Mouse (Mus musculus): ENCODE results near the gene Alg12. TPM values are rescaled to one million over a fixed set of nuclear protein-coding genes. Genes with fewer than 3 reads are reported as not detected.
"Not testable (repeated sequence)": the region's sequence is repeated elsewhere in the genome, so short reads cannot be mapped to it uniquely, and the experiment has no call there.

The Alg12 gene
- polyA plus RNA-seq, 1 experiment from 2014 or later: 14.2 TPM

DNA sequence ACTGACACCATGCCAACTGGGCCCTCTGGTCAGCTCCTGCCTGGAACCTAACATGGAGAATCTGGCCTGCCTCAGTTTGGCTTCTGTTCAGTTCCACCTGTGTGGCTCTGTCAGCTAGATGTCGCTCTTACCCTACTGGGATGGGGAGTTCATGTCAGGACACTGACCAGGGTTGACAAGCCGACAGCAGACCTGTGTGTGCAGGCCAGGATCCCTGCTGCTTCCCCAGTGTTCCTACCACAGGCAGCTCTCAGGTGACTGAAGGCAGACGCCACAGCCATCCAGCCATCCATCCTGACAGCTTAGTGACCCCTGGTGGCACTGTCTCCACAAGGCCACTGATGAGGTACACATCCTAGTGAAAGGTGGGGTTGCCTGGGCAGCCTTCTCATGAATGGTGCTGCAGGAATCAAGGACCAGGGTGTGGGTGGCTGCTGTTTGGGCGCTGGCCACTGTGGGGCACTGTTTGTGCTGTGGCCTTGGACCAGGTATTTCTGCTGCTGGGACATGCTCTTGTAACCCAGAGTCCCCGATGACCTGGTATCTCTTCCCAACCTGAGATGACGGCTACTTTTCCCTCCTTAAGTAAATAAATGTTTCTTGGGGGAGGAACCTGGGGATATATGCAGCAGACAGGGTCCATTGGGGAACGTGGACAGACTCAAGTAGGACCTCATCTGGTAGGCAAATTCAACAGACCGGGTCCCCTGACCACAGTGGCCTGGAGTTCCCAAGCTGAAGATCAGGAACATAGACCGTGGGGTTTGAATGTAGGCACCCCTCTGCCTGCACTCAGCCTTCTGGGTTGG, 9.1 kb upstream of the Alg12 start:
- 22% methylated on average over 9 of the region's 9 CpGs for WGBS
- ATAC-seq (ENCODE audit: insufficient number of reproducible peaks, low FRiP score, low TSS enrichment, low read depth): no peak; the same call in none of the 2 replicates
- H3K4me2 ChIP-seq (replicated peaks): no peak overlapping the region

DNA sequence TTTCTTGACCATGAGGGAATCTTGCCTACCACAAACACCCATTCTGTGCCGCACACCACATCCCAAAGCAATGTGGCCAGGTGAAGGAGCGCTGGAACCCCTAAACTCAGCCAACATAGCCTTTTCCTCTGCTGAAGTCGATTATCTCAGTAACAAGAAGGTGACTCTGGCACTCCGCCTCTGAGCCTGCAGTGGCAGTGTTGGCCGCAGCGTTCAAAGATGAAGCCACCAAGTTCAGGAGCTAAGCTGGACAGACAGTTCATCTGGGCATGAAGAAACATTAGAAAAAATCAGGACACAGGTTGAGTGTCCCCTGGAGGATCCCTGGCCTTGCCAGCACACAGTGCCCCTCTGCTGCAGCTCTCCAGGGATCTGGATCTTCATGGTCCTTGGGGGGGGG, 8.3 kb upstream of the Alg12 start:
- ATAC-seq (ENCODE audit: insufficient number of reproducible peaks, low FRiP score, low TSS enrichment, low read depth): no peak
- H3K36me3 ChIP-seq: peaks cover 43% of the 10 kb centered on the region
- H3K4me2 ChIP-seq (replicated peaks): no peak overlapping the region
- no peaks in the 10 kb centered on the region for H3K9me3 ChIP-seq (replicated peaks)
- no peak overlapping the region for H3K4me3 ChIP-seq (replicated peaks)
- H3K27me3 ChIP-seq: no peaks in the 10 kb centered on the region
- H3K9ac ChIP-seq: no peak overlapping the region
- H3K4me1 ChIP-seq: peaks cover 9% of the 10 kb centered on the region
- no peak overlapping the region for H3K27ac ChIP-seq (replicated peaks)
- 89% methylated on average over 6 of the region's 6 CpGs for WGBS

More for the DNA sequence above, 9.1 kb upstream of the Alg12 start:
- peaks cover 9% of the 10 kb centered on the region for H3K4me1 ChIP-seq
- H3K9me3 ChIP-seq (replicated peaks): no peaks in the 10 kb centered on the region
- H3K4me3 ChIP-seq (replicated peaks): no peak overlapping the region
- no peak overlapping the region for H3K27ac ChIP-seq (replicated peaks)
- H3K36me3 ChIP-seq: peaks cover 36% of the 10 kb centered on the region
- no peaks in the 10 kb centered on the region for H3K27me3 ChIP-seq
- no peak overlapping the region for H3K9ac ChIP-seq

DNA sequence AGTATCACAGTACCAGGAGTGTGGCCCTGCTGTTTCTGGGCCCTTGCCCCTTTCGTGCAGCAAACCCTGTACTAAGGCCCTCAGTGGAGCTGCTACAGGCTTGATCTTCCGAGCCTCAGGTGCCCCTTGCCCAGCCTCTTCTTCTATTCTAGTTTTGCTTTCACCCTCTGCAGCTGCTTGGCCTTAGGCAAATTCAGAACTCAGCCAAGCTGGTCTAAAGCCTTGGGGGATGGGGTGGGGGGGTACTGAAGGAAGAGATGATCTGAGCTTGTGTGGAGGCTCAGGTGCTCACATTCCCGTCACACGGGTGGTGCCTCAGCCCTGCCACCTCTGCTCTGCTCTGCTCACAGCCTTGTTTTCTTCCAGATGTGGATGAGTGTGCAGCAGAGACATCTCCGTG, 4.3 kb upstream of the Alg12 start:
- no peak for ATAC-seq (ENCODE audit: insufficient number of reproducible peaks, low FRiP score, low TSS enrichment, low read depth)
- no peak overlapping the region for H3K27ac ChIP-seq (replicated peaks)
- H3K4me3 ChIP-seq (replicated peaks): no peak overlapping the region
- H3K27me3 ChIP-seq: no peaks in the 10 kb centered on the region
- H3K9me3 ChIP-seq (replicated peaks): no peaks in the 10 kb centered on the region
- peaks cover 15% of the 10 kb centered on the region for H3K4me1 ChIP-seq
- WGBS: 88% methylated on average over 5 of the region's 5 CpGs
- no peak overlapping the region for H3K9ac ChIP-seq
- peaks cover 52% of the 10 kb centered on the region for H3K36me3 ChIP-seq
- H3K4me2 ChIP-seq (replicated peaks): no peak overlapping the region

DNA sequence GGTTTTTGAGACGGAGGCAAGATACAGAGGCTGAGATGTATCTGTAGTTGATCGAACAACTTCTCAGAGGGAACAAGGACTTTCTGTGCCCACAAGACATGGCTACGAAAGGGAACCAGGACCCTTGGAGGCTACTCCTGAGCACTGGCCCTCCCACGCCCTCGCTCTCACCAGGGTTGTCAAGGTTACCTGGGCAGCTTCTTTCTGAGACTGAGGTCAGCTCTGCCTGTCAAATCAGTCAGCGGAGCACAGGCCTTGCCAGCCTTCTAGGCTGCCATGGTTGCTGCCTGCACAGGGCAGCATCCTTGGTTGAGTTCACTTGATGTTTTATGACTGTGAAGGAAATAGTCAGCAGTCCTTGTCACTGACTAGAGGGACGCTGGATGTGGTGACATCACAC, 3.4 kb upstream of the Alg12 start:
- ATAC-seq (ENCODE audit: insufficient number of reproducible peaks, low FRiP score, low TSS enrichment, low read depth): no peak
- H3K27me3 ChIP-seq: no peaks in the 10 kb centered on the region
- H3K4me3 ChIP-seq (replicated peaks): no peak overlapping the region
- H3K36me3 ChIP-seq: peaks cover 52% of the 10 kb centered on the region
- no peak overlapping the region for H3K9ac ChIP-seq
- 93% methylated on average over 7 of the region's 7 CpGs for WGBS
- H3K27ac ChIP-seq (replicated peaks): no peak overlapping the region
- no peak overlapping the region for H3K4me2 ChIP-seq (replicated peaks)
- H3K4me1 ChIP-seq: peaks cover 16% of the 10 kb centered on the region
- H3K9me3 ChIP-seq (replicated peaks): no peaks in the 10 kb centered on the region

DNA sequence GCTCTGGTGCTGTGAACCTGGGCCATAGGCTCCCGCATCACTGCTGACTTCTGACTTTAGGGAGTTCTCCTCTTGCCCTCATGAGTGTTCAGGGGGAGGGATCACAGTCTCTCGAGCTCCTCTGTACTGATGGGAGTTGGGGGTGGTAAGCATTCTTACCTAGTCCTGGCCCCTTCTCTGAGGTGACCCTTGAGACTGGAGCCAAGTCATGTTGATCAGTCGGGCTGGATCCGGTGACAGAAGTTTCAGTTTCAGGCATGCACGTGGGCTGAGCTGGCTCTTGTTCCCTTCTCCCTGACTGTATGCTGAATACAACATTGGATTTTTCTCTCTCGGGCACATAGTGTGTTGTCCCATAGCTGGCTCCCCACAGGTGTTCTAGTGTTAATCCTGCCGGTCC, 2.3 kb upstream of the Alg12 start:
- WGBS: 79% methylated on average over 7 of the region's 7 CpGs
- H3K4me1 ChIP-seq: peaks cover 16% of the 10 kb centered on the region
- H3K9ac ChIP-seq: no peak overlapping the region
- peaks cover 51% of the 10 kb centered on the region for H3K36me3 ChIP-seq
- no peaks in the 10 kb centered on the region for H3K9me3 ChIP-seq (replicated peaks)
- H3K27me3 ChIP-seq: no peaks in the 10 kb centered on the region
- H3K4me2 ChIP-seq (replicated peaks): no peak overlapping the region
- H3K27ac ChIP-seq (replicated peaks): no peak overlapping the region
- no peak for ATAC-seq (ENCODE audit: insufficient number of reproducible peaks, low FRiP score, low TSS enrichment, low read depth)
- H3K4me3 ChIP-seq (replicated peaks): no peak overlapping the region

DNA sequence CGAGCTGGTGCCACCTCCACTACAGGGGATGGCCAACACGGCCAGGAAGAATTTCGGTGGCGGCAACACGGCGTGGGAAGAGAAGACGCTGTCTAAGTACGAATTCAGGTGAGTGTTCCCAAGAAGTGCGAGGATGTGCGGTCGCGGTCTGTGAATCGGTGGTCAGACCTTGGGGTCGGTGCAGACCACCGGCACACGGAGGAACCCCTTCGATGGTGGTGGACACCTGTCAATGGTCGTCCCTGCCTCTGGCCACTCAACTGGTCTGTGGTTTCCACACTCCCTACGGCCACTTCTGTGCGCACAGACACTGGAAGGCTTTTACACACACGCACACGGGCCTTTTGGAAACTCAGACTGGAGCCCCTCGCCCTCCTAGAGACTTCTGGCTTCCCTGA, 787 bp upstream of the Alg12 start:
- WGBS: under 1% methylated on average over 23 of the region's 23 CpGs
- H3K27me3 ChIP-seq: no peaks in the 10 kb centered on the region
- no peak overlapping the region for H3K27ac ChIP-seq (replicated peaks)
- H3K9ac ChIP-seq: peak overlapping the region; percentile 78
- peaks cover 16% of the 10 kb centered on the region for H3K4me1 ChIP-seq
- peaks cover 50% of the 10 kb centered on the region for H3K36me3 ChIP-seq
- peak overlapping the region; percentile 67 for H3K4me3 ChIP-seq (replicated peaks)
- ATAC-seq (ENCODE audit: insufficient number of reproducible peaks, low FRiP score, low TSS enrichment, low read depth): no peak
- peak overlapping the region; percentile 77 for H3K4me2 ChIP-seq (replicated peaks)
- no peaks in the 10 kb centered on the region for H3K9me3 ChIP-seq (replicated peaks)

DNA sequence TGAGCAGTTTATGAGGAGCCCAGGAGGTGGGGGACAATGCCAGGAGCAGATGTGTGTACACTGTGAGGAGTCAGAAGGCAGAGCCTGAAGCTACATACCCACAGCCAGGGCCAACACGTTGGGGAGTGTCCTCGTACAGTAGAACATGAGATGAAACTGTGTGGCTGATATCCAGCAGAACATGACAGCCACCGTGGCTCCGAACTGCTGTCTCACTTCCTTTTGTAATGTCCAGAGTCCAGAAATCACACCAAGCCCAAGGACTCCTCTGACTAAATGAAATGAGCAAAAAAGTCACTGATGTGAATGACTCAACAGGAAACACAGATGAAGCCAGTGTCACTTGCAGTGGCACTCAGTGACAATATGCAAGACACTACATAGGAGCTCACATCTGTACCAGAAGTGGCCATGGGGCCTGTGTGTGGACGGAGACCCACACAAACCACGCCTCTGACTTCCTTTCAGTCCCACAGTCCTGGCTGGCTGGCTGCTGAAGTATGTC, 3.9 kb downstream of the Alg12 start:
- Histone ChIP-seq H3K4me3 (replicated peaks) (no peak overlapping the region), H3K36me3 (peaks cover 45% of the 10 kb centered on the region), H3K4me1 (peaks cover 8% of the 10 kb centered on the region), H3K27me3 (no peaks in the 10 kb centered on the region), H3K27ac (replicated peaks) (no peak overlapping the region), H3K9me3 (replicated peaks) (no peaks in the 10 kb centered on the region), H3K4me2 (replicated peaks) (no peak overlapping the region), H3K9ac (no peak overlapping the region)
- 87% methylated on average over 6 of the region's 6 CpGs for WGBS
- no peak for ATAC-seq (ENCODE audit: insufficient number of reproducible peaks, low FRiP score, low TSS enrichment, low read depth)

DNA sequence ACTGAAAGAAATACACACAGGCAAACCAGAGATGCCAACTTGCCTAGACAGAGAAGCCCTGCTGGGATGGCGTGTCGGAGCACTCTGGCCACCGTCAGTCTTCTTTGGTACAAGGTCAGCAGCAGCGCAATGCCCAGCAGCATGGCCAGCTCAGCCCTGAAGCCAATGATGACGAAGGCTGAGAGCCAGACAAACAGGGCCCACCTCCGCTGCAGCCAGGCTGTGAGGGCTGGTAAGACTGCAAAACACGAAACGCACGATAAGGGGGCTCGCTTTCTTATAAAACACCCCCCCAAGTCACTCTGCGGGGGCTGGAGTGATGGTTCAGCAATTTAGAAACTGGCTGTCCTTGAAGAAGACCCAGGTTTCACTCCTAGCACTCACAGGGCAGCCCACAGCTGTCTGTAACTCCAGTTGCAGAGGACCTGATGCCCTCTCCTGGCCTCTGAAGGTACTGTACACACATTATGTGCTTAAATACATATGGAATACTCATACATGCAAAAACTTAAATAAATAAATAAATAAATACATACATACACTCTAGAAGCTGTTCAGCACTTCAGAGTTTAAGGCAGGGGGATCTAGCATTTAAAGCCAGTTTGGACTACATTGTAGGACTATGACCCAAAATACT, 4.6 kb downstream of the Alg12 start:
- no peak overlapping the region for H3K9ac ChIP-seq
- peaks cover 6% of the 10 kb centered on the region for H3K4me1 ChIP-seq
- 95% methylated on average over 11 of the region's 11 CpGs for WGBS
- no peaks in the 10 kb centered on the region for H3K27me3 ChIP-seq
- peaks cover 47% of the 10 kb centered on the region for H3K36me3 ChIP-seq
- H3K4me3 ChIP-seq (replicated peaks): no peak overlapping the region
- H3K27ac ChIP-seq (replicated peaks): no peak overlapping the region
- no peaks in the 10 kb centered on the region for H3K9me3 ChIP-seq (replicated peaks)
- no peak for ATAC-seq (ENCODE audit: insufficient number of reproducible peaks, low FRiP score, low TSS enrichment, low read depth)
- H3K4me2 ChIP-seq (replicated peaks): no peak overlapping the region

DNA sequence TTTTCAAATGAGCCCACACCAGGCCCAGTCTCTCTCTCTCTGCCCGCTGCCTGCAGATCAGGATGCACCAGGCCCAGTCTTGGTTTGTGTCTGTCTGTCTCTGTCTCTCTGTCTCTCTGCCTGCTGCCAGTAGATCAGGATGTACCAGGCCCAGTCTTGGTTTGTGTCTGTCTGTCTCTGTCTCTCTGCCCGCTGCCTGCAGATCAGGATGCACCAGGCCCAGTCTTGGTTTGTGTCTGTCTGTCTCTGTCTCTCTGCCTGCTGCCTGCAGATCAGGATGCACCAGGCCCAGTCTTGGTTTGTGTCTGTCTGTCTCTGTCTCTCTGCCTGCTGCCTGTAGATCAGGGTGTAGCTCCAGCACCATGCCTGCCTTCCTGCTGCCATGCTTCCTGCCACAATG, 5.2 kb downstream of the Alg12 start:
- H3K4me3 ChIP-seq (replicated peaks); H3K9me3 ChIP-seq (replicated peaks); H3K27me3 ChIP-seq; H3K27ac ChIP-seq (replicated peaks); H3K9ac ChIP-seq; H3K4me2 ChIP-seq (replicated peaks); ATAC-seq (ENCODE audit: insufficient number of reproducible peaks, low FRiP score, low TSS enrichment, low read depth); H3K4me1 ChIP-seq: not testable (repeated sequence)
- H3K36me3 ChIP-seq: peaks cover 53% of the 10 kb centered on the region
- WGBS: 90% methylated on average over 2 of the region's 2 CpGs

DNA sequence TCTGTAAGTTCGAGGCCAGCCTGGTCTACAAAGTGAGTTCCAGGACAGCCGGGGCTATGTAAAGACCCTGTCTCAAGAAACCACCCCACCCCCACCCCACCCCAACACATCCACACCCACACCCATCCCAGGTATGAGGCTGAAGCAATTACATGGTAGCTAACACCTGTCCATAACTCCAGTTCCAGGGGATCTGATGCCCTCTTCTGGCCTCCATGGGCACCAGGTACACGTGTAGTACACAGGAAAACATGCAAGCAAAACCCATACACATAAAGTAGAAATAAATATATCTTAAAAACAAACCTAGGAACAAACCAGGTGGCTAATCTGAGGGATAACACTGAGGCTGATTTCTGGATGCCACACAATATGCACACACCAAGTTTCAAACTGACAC, 5.9 kb downstream of the Alg12 start:
- Histone ChIP-seq H3K9ac (no peak overlapping the region), H3K27me3 (no peaks in the 10 kb centered on the region), H3K4me2 (replicated peaks) (no peak overlapping the region), H3K9me3 (replicated peaks) (no peaks in the 10 kb centered on the region), H3K27ac (replicated peaks) (no peak overlapping the region), H3K36me3 (peaks cover 59% of the 10 kb centered on the region), H3K4me3 (replicated peaks) (no peak overlapping the region), H3K4me1 (peaks cover 2% of the 10 kb centered on the region)
- ATAC-seq (ENCODE audit: insufficient number of reproducible peaks, low FRiP score, low TSS enrichment, low read depth): no peak
- WGBS: 81% methylated on average over 3 of the region's 3 CpGs

DNA sequence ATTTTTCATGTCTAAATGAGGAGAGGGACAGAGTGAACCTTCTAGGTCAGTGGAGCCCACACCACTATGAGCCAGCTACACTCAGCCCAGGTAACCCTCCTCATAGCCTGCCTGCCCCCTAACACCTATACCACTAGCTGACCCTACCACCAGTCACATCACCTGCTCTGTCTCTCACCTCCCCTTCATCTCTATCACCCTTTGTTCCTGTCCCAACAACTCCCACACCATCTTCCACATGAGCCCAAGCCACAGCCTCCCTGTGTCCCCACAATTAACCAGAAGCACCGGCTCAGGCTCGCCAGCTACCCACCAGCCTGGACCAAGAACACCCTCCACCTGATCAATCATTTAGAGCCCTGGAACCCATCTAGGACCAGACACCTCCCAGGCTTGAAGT, 8.7 kb downstream of the Alg12 start:
- Histone ChIP-seq H3K27ac (replicated peaks) (no peak overlapping the region), H3K4me1 (no peaks in the 10 kb centered on the region), H3K27me3 (no peaks in the 10 kb centered on the region), H3K36me3 (peaks cover 59% of the 10 kb centered on the region), H3K4me3 (replicated peaks) (no peak overlapping the region), H3K4me2 (replicated peaks) (no peak overlapping the region), H3K9me3 (replicated peaks) (no peaks in the 10 kb centered on the region), H3K9ac (no peak overlapping the region)
- WGBS: 98% methylated on average over 2 of the region's 2 CpGs
- no peak for ATAC-seq (ENCODE audit: insufficient number of reproducible peaks, low FRiP score, low TSS enrichment, low read depth)
